Mouse (Mus musculus) limb, embryonic 15.5 days (tissue): Measurements from ENCODE around the gene Smg6. TPM values are rescaled to one million over a fixed set of nuclear protein-coding genes. Genes with fewer than 3 reads are reported as not detected.

ENCODE experiments used
- ATAC-seq: fragments of 200-750 bp; cut with Nextera tagmentation; 2 replicates; pipeline ENCODE4 v1.8.0; 2017; ENCODE audit warnings: low read depth, moderate TSS enrichment; ENCODE audit not compliant: insufficient number of reproducible peaks, low FRiP score, low TSS enrichment
- H3K27ac ChIP-seq: fragments of 300-500 bp; sonication (generic); 2 replicates; pipeline ENCODE4 v1.5.1; 2015; ENCODE audit warnings: moderate library complexity, mild to moderate bottlenecking, inconsistent platforms
- H3K27me3 ChIP-seq: fragments of 300-500 bp; sonication (generic); 2 replicates; pipeline ENCODE4 v1.6.1; 2015; ENCODE audit warnings: inconsistent platforms
- H3K36me3 ChIP-seq: fragments of 300-500 bp; sonication (generic); 2 replicates; pipeline ENCODE4 v1.6.1; 2015; ENCODE audit warnings: inconsistent platforms
- H3K4me1 ChIP-seq: fragments of 300-500 bp; sonication (generic); 2 replicates; pipeline ENCODE4 v1.6.1; 2015; ENCODE audit warnings: inconsistent platforms
- H3K4me2 ChIP-seq: fragments of 300-500 bp; sonication (generic); 2 replicates; pipeline ENCODE4 v1.6.1; 2015; ENCODE audit warnings: mild to moderate bottlenecking, inconsistent platforms
- H3K4me3 ChIP-seq: fragments of 300-500 bp; sonication (generic); 2 replicates; pipeline ENCODE4 v1.5.1; 2015; ENCODE audit warnings: mild to moderate bottlenecking, inconsistent platforms
- H3K9ac ChIP-seq: fragments of 300-500 bp; sonication (generic); 2 replicates; pipeline ENCODE4 v1.6.1; 2015; ENCODE audit warnings: inconsistent platforms
- H3K9me3 ChIP-seq: fragments of 300-500 bp; sonication (generic); 2 replicates; pipeline ENCODE4 v1.6.1; 2016; ENCODE audit warnings: inconsistent platforms
- WGBS: fragments of 180-500 bp; shearing (Covaris S2); methylation state at CpG from one replicate; pipeline ENCODE4 v1.1.7; 2015; 5-methylcytosine and 5-hydroxymethylcytosine counted together
- polyA plus RNA-seq: library from polyadenylated mRNA; unstranded; fragments of >200 nt; fragmentation: Nextera tagmentation; extraction: Ambion mirVana; gene quantifications from 2 replicates; pipeline ENCODE4 v1.2.1, GENCODE M21; 2015

Gene Smg6
- 14.6 and 17.6 TPM in 2 replicates for polyA plus RNA-seq

GRCm38 (mm10) chr11:74925577-74926387, at the start of gene Smg6, which contains the start of gene Srr:
TSS of gene Smg6 (plus strand) at chr11:74925823.
TSS of gene Srr (minus strand) at chr11:74925948.
- Histone ChIP-seq H3K9ac (peak within 1 kb of the TSS; percentile 91), H3K4me3 (peak within 1 kb of the TSS; percentile 96), H3K36me3 (peaks cover 13% of the 10 kb centered on the region), H3K4me1 (peaks cover 14% of the 10 kb centered on the region), H3K9me3 (no peaks in the 10 kb centered on the region), H3K27me3 (no peaks in the 10 kb centered on the region), H3K27ac (peak within 1 kb of the TSS; percentile 99), H3K4me2 (peak within 1 kb of the TSS; percentile 55)
- peak; percentile 94 for ATAC-seq
- under 1% methylated on average over 88 of the region's 88 CpGs for WGBS

GRCm38 (mm10) chr11:74876801-74877200, 48.8 kb upstream of the Smg6 start:
- H3K4me2 ChIP-seq = no peak overlapping the region
- peak; percentile 57; the same call in 1 of the 2 replicates for ATAC-seq
- no peak overlapping the region for H3K4me3 ChIP-seq
- H3K27me3 ChIP-seq = no peaks in the 10 kb centered on the region
- no peak overlapping the region for H3K27ac ChIP-seq
- H3K36me3 ChIP-seq = no peaks in the 10 kb centered on the region
- WGBS = 3% methylated on average over 9 of the region's 9 CpGs
- no peak overlapping the region for H3K9ac ChIP-seq
- H3K4me1 ChIP-seq = peaks cover 22% of the 10 kb centered on the region
- no peaks in the 10 kb centered on the region for H3K9me3 ChIP-seq

- Histone ChIP-seq H3K27me3 (no peaks in the 10 kb centered on the region), H3K4me2 (no peak overlapping the region), H3K4me1 (peaks cover 10% of the 10 kb centered on the region), H3K36me3 (peaks cover 4% of the 10 kb centered on the region; the same call in 1 of the 2 replicates), H3K9me3 (no peaks in the 10 kb centered on the region), H3K9ac (no peak overlapping the region), H3K27ac (no peak overlapping the region), H3K4me3 (no peak overlapping the region)
- 84% methylated on average over 9 of the region's 9 CpGs for WGBS
- ATAC-seq = no peak
These were observed 44.6 kb upstream of the Smg6 start for GRCm38 (mm10) chr11:74880999-74881398.

- Histone ChIP-seq H3K9me3 (no peaks in the 10 kb centered on the region), H3K4me2 (no peak overlapping the region), H3K9ac (no peak overlapping the region), H3K27me3 (no peaks in the 10 kb centered on the region), H3K27ac (0 out of 2 replicates have a peak overlapping the region, but pooled peaks have one; percentile 6), H3K36me3 (peaks cover 4% of the 10 kb centered on the region; the same call in 1 of the 2 replicates), H3K4me3 (no peak overlapping the region), H3K4me1 (peaks cover 2% of the 10 kb centered on the region; the same call in 1 of the 2 replicates)
- 70% methylated on average over 14 of the region's 14 CpGs for WGBS
- ATAC-seq = no peak
These were observed 43.6 kb upstream of the Smg6 start for GRCm38 (mm10) chr11:74881979-74882378.

- ATAC-seq = no peak
- Histone ChIP-seq H3K36me3 (peaks cover 4% of the 10 kb centered on the region; the same call in 1 of the 2 replicates), H3K4me1 (no peaks in the 10 kb centered on the region), H3K4me2 (no peak overlapping the region), H3K27ac (no peak overlapping the region), H3K9me3 (no peaks in the 10 kb centered on the region), H3K4me3 (no peak overlapping the region), H3K27me3 (no peaks in the 10 kb centered on the region), H3K9ac (no peak overlapping the region)
- 92% methylated on average over 10 of the region's 10 CpGs for WGBS
These were observed 42.5 kb upstream of the Smg6 start for GRCm38 (mm10) chr11:74883098-74883497.

GRCm38 (mm10) chr11:74894619-74895018, 31.0 kb upstream of the Smg6 start:
- peaks cover 23% of the 10 kb centered on the region for H3K4me1 ChIP-seq
- no peak overlapping the region for H3K4me3 ChIP-seq
- no peak overlapping the region for H3K4me2 ChIP-seq
- no peaks in the 10 kb centered on the region for H3K27me3 ChIP-seq
- peaks cover 1% of the 10 kb centered on the region; the same call in 1 of the 2 replicates for H3K36me3 ChIP-seq
- no peak overlapping the region for H3K9ac ChIP-seq
- 61% methylated on average over 4 of the region's 4 CpGs for WGBS
- ATAC-seq = no peak
- H3K9me3 ChIP-seq = no peaks in the 10 kb centered on the region
- no peak overlapping the region for H3K27ac ChIP-seq

- H3K9ac ChIP-seq = peak overlapping the region; percentile 75
- under 1% methylated on average over 46 of the region's 55 CpGs for WGBS
- no peaks in the 10 kb centered on the region for H3K27me3 ChIP-seq
- no peaks in the 10 kb centered on the region for H3K9me3 ChIP-seq
- peak overlapping the region; percentile 87 for H3K4me3 ChIP-seq
- H3K4me1 ChIP-seq = peaks cover 27% of the 10 kb centered on the region
- peak; percentile 36; the same call in 1 of the 2 replicates for ATAC-seq
- peaks cover 17% of the 10 kb centered on the region for H3K36me3 ChIP-seq
- peak overlapping the region; percentile 98 for H3K4me2 ChIP-seq
- peak overlapping the region; percentile 85 for H3K27ac ChIP-seq
These were observed 29.4 kb upstream of the Smg6 start for GRCm38 (mm10) chr11:74895980-74896900.

GRCm38 (mm10) chr11:74896901-74897677, 28.5 kb upstream of the Smg6 start, which contains the start of gene Sgsm2:
TSS of gene Sgsm2 (minus strand) at chr11:74897060.
- Histone ChIP-seq H3K9ac (peak within 1 kb of the TSS; percentile 75), H3K4me3 (peak within 1 kb of the TSS; percentile 87), H3K27me3 (no peaks in the 10 kb centered on the region), H3K27ac (peak within 1 kb of the TSS; percentile 85), H3K36me3 (peaks cover 26% of the 10 kb centered on the region), H3K4me1 (peaks cover 27% of the 10 kb centered on the region), H3K9me3 (no peaks in the 10 kb centered on the region), H3K4me2 (peak within 1 kb of the TSS; percentile 98)
- 1% methylated on average over 72 of the region's 74 CpGs for WGBS
- ATAC-seq = peak; percentile 66

GRCm38 (mm10) chr11:74897678-74898516, 27.7 kb upstream of the Smg6 start, which contains the start of gene Tsr1:
TSS of gene Tsr1 (plus strand) at chr11:74898071.
- peak within 1 kb of the TSS; percentile 75 for H3K9ac ChIP-seq
- H3K36me3 ChIP-seq = peaks cover 31% of the 10 kb centered on the region
- ATAC-seq = peak; percentile 84
- peak within 1 kb of the TSS; percentile 87 for H3K4me3 ChIP-seq
- H3K9me3 ChIP-seq = no peaks in the 10 kb centered on the region
- peak within 1 kb of the TSS; percentile 98 for H3K4me2 ChIP-seq
- H3K27me3 ChIP-seq = no peaks in the 10 kb centered on the region
- under 1% methylated on average over 54 of the region's 54 CpGs for WGBS
- H3K27ac ChIP-seq = peak within 1 kb of the TSS; percentile 85
- H3K4me1 ChIP-seq = peaks cover 27% of the 10 kb centered on the region

GRCm38 (mm10) chr11:74898517-74898827, 27.2 kb upstream of the Smg6 start:
- Histone ChIP-seq H3K4me2 (peak overlapping the region; percentile 98), H3K36me3 (peaks cover 37% of the 10 kb centered on the region), H3K9me3 (no peaks in the 10 kb centered on the region), H3K9ac (peak overlapping the region; percentile 75), H3K27me3 (no peaks in the 10 kb centered on the region), H3K4me3 (peak overlapping the region; percentile 87), H3K4me1 (peaks cover 27% of the 10 kb centered on the region), H3K27ac (peak overlapping the region; percentile 85)
- no peak for ATAC-seq
- 0% methylated on average over 7 of the region's 7 CpGs for WGBS
